Mouse (Mus musculus) T-helper 1 cell (primary cell): ENCODE measurements around the gene Rsph1.

Experiments
- in situ Hi-C: fragments of 300-600 bp; cut with MboI, MseI; formaldehyde crosslinking; loops from one replicate; pipeline ENCODE4 v1.15.1; 2025; ENCODE audit warnings: high pct_unique_total_duplicates

Rsph1 gene

DNA sequence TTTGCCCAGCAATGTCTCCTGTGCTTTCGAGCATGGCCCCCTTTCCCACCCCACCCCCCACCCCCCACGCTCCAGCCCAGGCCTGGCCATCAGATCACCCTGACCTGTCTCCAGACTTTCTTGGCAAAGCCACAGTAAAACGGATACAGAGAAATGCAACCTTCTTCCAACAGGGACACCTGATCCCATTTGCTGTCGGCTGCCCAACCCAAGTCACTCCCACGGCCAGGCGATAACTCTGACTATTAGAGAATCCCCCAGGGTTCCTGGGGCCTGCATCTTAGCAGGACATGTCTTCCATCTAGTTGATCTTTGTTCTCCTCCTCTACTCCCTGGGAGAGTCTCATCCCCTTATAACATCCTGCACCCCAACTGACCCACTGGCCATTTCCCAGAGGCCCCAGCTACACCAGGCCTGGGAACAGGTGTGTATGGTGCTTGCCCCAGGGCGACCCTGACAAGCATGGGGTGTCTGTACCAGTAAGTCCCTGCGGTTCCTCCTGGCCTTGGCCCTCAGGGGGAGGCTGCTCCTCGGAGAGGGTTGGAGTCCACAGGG, 18.8 kb downstream of the Rsph1 start:
- in situ Hi-C loops, result loop anchor here (10.0 kb wide), 1 partner anchor 124 kb away; no protein-coding TSS in a partner anchor

DNA sequence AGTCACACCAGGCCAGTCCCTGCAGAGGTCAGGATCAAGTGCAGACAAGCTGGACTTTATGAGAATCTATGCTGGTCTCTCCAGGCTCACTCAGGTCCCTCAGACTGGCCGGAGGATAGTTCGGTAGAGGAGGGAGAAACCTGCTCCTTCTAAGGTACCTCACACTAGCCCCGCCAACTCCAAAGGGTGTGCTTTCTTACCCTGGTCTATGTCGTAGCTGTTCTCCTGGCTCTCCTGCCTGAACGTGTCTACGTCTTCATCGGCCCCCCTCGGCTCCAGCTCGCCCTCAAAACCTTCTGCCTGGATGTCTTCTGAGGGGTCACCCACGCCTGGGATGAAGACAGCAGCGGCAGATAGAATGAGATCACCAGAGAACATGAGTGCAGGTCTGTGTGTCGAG, 19.3 kb downstream of the Rsph1 start:
- in situ Hi-C loops, result loop anchor here (10.0 kb wide), 1 partner anchor 123 kb away; no protein-coding TSS in a partner anchor

DNA sequence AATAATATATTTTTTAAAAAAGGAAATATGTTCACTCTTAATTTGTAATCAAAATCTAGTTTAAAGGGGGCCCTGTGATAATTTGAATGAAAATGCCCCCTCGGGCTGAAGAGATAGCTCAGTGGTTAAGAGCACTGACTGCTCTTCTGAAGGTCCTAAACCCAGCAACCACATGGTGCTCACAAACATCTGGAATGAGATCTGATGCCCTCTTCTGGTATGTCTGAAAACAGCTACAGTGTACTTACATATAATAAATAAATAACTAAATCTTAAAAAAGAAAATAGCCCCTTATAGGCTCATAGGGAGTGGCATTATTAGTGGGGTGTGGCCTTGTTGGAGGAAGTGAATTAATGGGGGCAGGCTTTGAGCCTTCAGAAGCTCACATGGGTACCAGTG, 20.0 kb downstream of the Rsph1 start:
- in situ Hi-C loops, result loop anchor here (10.0 kb wide), 1 partner anchor 122 kb away; no protein-coding TSS in a partner anchor

DNA sequence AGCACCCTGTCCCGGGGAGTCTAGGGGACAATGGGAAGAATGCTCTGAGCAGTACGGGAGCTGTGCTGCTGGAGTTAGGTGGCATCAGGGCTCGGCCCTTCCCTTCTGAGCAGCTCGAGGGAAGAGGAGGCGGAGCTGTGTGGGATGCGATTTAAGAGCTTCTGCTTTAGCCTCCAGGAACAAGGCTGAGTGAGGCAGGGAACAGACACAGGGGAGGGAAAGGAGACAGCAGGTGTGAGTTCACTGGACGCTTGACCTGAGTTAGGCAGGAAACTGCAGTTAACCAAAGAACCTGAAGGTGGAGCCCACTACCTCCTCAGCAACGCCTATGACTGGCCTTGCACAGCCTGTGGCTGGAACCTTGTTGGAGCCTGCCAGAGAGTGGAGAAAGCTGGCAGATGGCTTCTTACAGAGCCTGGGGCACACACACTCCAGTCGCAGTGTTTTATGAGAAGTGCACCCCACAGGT, 22.7 kb downstream of the Rsph1 start:
- in situ Hi-C loops, result loop anchor here (10.0 kb wide), 1 partner anchor 120 kb away; no protein-coding TSS in a partner anchor

DNA sequence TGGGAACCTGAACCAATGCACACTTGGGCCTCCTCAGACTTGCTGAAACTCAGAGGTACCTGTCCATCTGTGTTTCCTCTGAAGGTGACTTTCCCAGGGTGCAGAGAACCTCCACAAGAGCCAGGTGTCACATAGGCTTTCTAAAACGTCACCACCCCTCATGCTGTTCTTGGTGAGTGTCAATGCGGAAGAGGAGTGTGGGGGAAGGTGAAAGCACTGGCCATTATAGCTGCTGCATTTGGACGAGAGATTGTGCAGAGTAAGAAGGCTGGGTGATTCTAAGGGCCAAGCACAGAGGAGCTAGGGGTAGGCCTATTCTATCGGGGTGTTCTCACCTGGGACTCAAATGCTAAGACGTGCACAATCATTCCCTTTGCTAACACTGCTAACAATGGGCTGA, 23.2 kb downstream of the Rsph1 start:
- in situ Hi-C loops, result loop anchor here (10.0 kb wide), 1 partner anchor 119 kb away; no protein-coding TSS in a partner anchor

DNA sequence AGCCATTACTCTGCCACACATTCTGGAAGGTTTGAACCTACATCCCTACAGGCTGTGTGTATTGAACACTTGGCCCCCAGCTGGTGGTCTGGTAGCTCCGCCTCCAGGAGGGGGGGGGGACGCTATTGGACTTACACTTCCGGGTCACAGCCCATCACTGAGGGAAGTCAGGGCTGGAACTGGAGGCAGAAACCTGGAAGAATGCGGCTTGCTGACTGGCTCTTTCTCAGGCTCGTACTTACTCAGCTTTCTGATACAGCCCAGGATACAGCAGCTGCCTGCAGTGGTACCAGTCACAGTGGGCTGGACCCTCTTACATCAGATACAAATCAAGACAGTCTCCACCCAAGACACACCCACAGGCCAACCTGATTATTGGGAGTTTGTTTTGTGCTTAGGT, 30.0 kb downstream of the Rsph1 start:
- in situ Hi-C loops, result no loop called here

DNA sequence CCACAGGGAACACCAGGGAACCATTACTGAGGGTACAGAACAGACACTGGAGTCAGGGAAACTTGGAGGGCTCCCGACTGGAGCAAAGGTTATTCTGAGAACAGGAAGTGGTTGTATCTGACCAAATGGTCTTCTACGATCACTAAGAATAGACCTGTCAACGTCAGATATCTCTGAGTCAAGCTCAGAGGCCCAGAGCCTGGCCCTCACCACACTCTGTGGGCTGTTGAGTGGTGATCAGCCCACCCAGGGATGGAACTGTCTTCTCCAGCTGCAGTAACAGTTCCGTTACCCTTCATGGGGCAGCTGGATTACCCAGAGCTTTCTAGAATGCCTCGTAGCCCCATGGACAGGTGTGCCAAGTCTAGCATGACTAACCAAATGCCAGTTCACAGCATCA, 31.9 kb downstream of the Rsph1 start:
- in situ Hi-C loops, result no loop called here

DNA sequence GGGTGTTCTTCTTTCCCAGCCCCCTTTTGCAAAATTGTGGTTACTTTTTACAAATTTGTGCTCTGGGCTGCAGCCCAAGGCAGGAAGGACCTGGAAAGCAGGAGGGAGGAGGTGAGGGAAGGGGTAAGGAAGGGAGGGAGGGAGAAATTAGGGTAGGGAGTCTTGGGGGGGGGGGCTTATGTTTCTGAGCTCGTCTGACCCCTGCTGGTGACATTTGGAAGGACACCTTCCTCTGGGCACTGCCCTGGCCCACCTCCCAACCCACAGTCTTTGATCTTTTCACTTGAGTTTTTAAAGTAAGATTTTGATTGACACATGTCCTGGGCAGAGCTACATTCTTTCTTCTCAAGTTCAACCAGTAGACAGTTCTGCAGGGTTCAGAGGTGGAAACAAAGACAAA, 34.4 kb downstream of the Rsph1 start:
- in situ Hi-C loops, result no loop called here

DNA sequence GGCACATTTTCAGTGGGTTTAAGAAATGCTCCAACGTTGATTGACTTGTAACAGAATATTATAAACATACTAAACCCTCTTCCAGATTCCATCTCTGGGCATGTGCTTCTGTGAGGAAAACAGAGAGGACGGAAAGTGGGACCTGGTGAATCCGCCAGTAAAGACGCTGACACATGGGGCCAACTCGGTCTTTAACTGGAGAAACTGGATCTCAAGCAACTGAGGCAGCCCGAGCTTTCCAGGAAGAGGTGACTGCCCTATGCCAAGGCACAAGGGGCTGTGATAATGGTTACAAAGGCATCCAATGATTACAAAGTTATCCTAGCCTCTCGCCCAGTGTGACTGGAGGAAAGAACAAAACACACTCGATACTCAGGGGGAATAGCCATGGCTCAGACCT, 36.0 kb downstream of the Rsph1 start:
- in situ Hi-C loops, result no loop called here

DNA sequence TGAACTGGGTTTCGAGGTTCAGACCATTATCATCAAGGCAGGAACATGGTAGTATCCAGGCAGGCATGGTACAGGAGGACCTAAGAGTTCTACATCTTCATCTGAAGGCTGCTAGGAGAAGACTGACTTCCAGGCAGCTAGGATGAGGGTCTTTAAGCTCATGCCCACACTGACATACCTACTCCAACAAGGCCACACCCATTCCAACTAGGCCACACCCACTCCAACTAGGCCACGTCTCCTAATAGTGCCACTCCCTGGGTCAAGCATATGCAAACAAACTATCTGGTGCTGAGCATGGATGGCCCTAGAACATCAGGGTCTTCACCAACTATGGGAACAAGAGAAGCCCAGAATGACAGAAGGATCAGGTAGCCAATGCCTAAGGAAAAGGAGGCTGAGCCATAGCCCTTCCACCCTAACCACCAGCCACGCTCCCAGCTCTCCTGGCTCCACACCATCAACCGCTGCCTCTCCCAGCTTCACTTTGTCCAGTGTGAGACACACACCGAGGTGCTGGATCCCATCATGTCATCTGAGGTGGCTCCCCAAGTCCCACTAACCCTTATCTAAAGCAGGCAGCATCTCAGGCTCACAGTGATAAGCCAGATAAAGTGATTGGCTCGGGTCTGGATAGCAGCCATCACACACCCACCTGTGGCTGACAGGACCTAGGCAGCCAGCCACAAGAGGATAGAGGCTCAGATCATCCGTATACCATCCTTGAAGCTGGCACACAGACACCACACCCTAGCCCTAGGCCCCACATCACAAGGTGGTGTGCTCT, 38.8 kb downstream of the Rsph1 start:
- in situ Hi-C loops, result no loop called here

DNA sequence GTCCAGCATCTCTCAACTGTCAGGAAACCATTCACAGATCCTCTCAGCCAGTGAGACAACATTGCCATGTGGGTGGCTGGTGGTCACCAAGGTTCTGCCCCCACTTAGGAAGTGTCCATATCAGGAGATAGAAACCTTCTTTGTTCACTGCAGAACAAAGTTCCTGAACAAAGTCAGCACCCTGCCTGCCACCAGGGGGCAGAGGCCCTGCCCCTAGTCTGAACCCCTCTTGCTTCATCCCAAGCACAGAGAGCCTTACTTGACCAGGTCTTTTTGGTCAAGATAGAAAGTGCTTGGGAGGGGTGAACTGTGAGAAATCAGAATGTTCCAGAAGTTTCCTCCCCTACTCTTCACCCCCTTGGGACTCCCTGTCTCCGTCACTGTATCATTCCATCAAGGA, 41.3 kb downstream of the Rsph1 start:
- in situ Hi-C loops, result no loop called here

DNA sequence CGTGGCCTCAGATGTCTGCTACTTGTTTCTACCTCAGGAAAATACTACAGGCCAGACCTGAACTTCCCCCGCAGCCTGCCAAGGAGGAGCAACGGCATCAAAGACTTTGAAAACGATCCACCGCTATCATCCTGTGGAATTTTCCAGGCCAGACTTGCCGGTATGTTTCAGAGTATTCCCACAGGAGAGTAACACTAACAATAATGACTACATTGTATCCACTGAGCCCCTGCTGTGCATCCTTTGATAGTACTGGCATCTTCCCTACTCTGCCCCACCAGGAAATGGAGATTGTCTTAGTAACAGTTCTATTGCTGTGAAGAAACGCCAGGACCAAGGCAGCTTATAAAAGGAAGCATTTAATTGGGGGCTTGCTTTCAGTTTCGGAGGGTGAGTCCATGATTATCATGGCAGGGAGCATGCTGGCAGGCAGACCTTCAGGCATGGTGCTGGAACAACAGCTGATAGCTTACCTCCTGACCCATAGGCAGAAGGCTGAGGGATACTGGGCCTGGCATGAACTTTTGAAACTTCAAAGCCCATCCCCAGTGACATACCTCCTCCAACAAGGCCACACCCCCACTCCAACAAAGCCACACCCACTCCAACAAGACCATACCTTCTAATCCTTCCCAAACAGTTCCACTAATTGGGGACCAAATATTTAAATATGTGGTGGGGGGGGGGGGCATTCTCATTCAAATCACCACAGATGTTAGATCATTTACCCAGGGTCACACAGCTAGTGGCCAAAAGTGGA, 44.8 kb downstream of the Rsph1 start:
- in situ Hi-C loops, result no loop called here

DNA sequence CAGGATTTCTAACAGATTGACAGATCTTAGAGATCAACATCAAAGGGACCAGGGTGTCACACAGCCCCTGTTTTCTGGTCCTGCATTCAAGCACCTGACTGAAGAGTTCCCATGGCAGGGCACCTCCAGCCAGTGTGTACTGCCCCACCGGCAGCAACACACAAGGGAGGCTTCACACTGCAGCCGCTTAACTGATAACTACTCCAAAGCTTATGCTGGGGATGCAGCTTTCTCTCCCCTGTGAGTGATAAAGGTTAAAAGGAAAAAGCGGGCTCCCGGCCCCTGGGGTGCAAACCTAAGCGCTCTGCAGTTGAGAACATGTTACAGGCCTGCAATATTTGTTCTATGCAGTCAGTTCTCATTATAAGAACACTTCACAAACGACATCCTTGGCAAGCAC, 45.4 kb downstream of the Rsph1 start:
- in situ Hi-C loops, result no loop called here

DNA sequence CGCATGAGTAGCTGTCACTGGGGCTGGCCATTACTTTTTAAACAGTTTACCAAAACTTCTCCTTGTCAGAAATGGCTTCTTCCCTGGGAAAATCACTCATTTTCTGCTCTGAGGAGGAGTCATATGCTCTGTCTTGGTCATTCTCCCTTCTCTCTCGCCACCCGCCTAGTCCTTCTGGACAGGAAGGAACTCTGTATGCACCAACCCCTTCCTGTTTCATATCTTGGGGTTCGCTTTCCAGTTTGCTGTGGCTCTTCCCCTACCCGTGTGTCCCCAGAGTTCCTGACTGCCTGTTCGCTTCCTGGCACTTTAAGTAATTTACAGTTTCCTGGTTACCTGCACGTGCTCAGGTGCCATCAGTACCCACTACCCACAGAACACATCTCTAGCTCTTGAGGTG, 50.3 kb downstream of the Rsph1 start:
- in situ Hi-C loops, result no loop called here

DNA sequence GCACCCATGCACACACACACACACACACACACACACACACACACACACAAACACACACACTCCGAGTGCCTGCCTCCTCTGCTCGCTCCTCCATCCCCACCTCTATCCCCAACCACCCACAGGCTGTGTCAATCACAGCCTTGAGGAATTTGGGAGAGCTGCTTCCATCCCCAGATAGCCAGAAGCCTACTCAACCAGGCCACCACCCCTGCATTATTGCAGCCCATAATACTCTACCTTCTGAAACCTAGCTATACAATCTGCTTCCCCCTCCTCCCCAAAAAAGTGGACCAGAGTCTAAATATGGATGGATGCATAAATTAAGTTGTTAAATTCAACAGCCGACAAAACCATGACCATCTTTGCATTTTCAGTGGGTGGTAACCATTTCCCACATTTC, 50.8 kb downstream of the Rsph1 start:
- in situ Hi-C loops, result no loop called here

DNA sequence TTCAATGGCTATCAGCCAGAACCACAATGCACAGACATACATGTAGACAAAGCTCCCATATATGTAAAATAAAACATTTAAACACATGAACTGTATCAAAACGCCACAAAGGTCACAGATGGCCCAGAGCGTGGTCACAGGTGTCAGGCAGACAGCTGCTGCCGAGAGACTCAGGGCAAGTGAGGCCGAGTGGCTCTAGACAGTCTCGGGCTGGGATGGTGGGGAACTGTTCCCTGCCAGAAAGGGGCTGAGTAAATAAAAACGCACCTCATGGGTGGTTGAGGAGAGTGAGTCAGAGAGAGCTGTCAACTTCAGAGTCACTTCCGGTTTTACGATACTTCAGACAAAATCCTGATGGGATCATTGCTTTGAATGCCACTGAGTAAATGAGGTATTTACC, 52.6 kb downstream of the Rsph1 start:
- in situ Hi-C loops, result no loop called here

DNA sequence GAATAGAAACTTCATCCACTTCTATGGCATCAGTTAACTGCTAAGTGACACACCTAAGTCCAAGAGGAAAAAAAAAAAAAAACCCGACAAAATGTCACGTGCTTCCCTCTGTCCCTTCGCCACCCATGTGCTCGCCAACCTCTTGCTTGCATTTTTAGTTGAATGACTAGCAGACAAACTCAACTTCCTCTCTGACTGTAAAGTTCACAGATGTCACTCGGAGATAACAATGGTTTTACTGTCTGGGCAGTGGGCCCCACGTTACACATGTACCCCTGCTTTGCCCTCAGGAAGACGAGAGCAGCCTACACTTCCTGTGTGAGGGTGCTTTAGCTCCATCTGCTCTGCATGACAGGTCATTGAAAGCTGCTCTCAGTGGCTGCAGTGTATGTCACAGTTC, 53.3 kb downstream of the Rsph1 start:
- in situ Hi-C loops, result no loop called here

DNA sequence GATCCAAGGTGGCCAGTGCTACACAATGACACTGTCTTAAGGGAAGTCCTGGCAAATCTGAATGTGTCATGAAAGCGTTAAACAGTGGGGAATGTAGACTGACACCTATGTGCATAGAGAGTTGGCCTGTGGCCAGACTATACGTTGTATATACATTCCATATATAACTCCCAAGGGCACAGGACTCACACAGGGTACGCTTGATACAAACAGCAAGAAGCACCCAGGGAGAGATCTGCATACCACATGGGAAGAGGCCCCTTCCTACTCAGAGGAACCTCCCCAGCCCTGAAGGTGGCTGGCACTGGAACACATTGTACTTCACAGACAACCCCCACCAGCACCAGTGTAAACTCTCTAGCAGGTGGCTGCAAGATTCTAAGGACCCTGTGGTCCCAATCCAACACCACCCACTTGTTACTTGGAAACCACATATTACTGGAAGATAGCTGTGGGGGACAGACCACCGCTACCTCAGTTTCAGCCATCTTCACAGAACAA, 54.3 kb downstream of the Rsph1 start:
- in situ Hi-C loops, result no loop called here

DNA sequence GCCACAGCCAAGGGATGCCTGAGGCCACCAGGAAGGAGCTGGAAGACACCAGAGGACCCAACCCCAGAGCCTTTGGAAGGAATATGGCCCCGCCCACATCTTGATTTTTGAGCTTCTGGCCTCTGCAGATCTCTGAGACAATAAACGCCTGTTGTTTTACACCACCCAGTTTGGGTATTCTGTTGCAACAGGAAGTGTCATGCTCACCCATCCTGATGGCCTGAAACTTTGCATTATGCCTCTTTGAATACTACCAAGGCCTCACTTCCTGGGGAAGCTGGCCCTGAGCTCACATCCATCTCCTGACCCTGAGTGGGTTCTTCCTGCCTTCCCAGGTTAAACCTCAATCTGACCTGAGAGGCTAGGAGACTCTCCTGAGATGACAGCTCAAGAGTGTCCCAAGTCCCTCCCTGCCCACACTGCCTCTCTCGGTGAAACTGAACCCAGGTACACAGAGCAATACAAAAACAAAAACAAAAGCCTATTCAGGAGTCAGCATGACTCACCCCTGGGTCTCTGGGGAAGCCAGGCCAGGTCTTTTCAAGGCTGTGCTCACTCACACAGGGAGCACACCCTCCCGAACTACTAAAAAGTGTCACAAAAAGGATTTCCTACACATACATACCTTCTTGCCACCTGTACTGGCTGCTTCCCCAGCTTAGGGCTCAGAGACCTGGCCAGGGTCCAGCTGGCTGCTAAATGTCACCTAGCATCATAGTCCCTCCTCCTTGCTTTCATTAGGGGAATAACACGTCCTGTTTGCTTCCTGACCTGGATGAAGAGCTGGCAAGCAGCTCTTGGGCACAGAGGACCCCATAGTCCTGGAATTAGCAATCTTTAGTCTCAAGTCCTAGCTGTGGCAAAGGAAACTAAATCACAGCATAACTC, 60.9 kb downstream of the Rsph1 start:
- in situ Hi-C loops, result no loop called here

DNA sequence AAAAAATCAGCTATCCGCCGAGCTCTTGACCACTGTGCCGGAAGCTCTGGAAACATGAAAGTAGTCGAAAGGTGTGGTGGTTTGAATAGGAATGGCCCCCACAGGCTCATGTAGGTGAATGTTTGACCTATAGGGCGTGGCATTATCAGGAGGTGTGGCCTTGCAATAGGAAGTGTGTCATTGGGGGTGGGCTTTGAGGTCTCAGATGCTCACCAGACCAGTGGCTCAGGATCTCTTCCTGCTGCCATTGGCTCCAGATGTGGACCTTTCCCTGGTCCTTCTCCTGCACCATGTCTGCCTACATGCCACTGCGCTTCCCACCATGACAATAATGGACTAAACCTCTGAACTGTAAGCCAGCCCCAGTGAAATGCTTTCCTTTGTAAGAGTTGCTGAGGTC, 65.3 kb downstream of the Rsph1 start:
- in situ Hi-C loops, result no loop called here

DNA sequence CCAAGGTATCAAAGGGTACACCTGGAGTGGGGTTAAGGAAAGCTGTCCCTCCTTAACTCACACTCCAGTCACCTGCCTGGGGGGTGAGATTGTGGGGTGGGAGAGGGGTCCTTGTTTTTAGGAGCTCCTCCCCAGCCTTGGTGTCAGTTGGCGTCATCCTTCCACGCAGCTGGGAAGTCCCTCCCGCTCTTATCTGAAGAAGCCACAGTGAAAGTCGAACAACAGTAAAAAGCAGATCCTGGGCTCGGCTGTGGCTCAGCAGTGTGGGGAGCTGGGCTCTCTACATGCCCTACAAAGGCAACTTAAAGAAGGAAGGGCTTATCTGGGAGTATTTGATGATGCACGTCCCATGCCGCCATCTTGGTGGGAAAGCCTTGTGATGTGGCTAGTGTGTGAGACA, 66.9 kb downstream of the Rsph1 start:
- in situ Hi-C loops, result no loop called here
